Mouse (Mus musculus) ES-E14 (cell line): Measurements from ENCODE around the gene Yaf2.

Source experiments
- CHD2 ChIP-seq: IDR thresholded peaks from 2 replicates; pipeline ENCODE4 v1.6.1; 2014; ENCODE audit warnings: mild to moderate bottlenecking, low read depth, low read length, inconsistent platforms
- HCFC1 ChIP-seq: IDR thresholded peaks from 2 replicates; pipeline ENCODE4 v1.6.1; 2012; ENCODE audit warnings: low read length, inconsistent platforms, borderline replicate concordance; ENCODE audit not compliant: insufficient read depth
- MAFK ChIP-seq: IDR thresholded peaks from 2 replicates; pipeline ENCODE4 v1.6.1; 2014; ENCODE audit warnings: mild to moderate bottlenecking, low read depth, low read length, inconsistent platforms; ENCODE audit not compliant: insufficient read depth
- ZC3H11A ChIP-seq: IDR thresholded peaks from 2 replicates; pipeline ENCODE4 v1.6.1; 2012; ENCODE audit warnings: low read depth, mild to moderate bottlenecking, inconsistent platforms, low read length, borderline replicate concordance
- ZNF384 ChIP-seq: IDR thresholded peaks from 2 replicates; pipeline ENCODE4 v1.6.1; 2012; ENCODE audit warnings: low read depth, low read length, inconsistent platforms

DNA sequence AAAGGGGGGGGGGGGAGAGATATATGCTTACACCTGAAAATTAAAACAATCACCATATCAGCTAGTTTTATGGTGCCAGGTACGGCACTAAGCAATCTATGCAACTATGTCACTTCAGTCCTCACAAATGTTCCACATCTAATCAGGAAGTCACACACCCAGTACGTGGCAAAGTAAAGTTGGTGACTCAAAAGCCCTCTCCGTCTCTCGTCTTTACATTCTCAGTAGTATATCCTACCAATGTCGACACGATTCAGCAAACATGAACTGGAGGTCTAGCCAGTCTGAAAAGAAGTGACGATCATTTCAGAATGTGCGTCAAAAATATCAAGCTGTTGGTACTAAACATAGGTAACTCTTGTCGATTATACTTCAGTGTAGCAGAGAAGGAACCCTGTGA lies 63.8 kb downstream of the Yaf2 start:
- TF ChIP-seq ZC3H11A (no peak), CHD2 (no peak), MAFK (no peak), ZNF384 (no peak), HCFC1 (no peak)
